Mouse (Mus musculus) gastrocnemius, adult 8-10 months (tissue): ENCODE measurements around the gene BC048403. TPM values are rescaled to one million over a fixed set of nuclear protein-coding genes. Genes with fewer than 3 reads are reported as not detected.
"Not testable (repeated sequence)": the region's sequence is repeated elsewhere in the genome, so short reads cannot be mapped to it uniquely, and the experiment has no call there.

Source experiments
- DNase-seq, 2 experiments: peaks; one replicate each; pipeline ENCODE4 v3.0.0; 2022; ENCODE audit warnings: low spot score in 2 of 2
- total RNA-seq, 4 experiments: library from RNA; stranded (reverse); gene quantifications; 2 replicates each; pipeline ENCODE4 v1.2.4; 2022

BC048403 gene
- total RNA-seq, 4 experiments from 2014 or later, result 1.2 to 1.8 (median 1.6) TPM

- no peak for DNase-seq
Observed at GRCm38 (mm10) chr10:121756677-121757076, 16.9 kb downstream of the BC048403 start.

- DNase-seq, result no peak
Observed at GRCm38 (mm10) chr10:121759095-121759494, 19.4 kb downstream of the BC048403 start.

- DNase-seq, result no peak
Observed at GRCm38 (mm10) chr10:121762141-121762540, 22.4 kb downstream of the BC048403 start.

- no peak for DNase-seq
Observed at GRCm38 (mm10) chr10:121763191-121763590, 23.5 kb downstream of the BC048403 start.

- DNase-seq, result no peak
Observed at GRCm38 (mm10) chr10:121764469-121765173, 24.9 kb downstream of the BC048403 start.

GRCm38 (mm10) chr10:121765174-121766057 lies 25.7 kb downstream of the BC048403 start:
- no peak for DNase-seq

- not testable (repeated sequence) for DNase-seq
Observed at GRCm38 (mm10) chr10:121767295-121767694, 27.6 kb downstream of the BC048403 start.

GRCm38 (mm10) chr10:121769711-121770110 lies 30.0 kb downstream of the BC048403 start:
- no peak for DNase-seq

- DNase-seq, result no peak
Observed at GRCm38 (mm10) chr10:121770624-121771577, 31.2 kb downstream of the BC048403 start.

- no peak for DNase-seq
Observed at GRCm38 (mm10) chr10:121773813-121774212, 34.1 kb downstream of the BC048403 start.

GRCm38 (mm10) chr10:121775990-121776389 lies 36.3 kb downstream of the BC048403 start:
- DNase-seq, result no peak

- DNase-seq, result no peak
Observed at GRCm38 (mm10) chr10:121781159-121781558, 41.4 kb downstream of the BC048403 start.

GRCm38 (mm10) chr10:121788536-121788935 lies 48.8 kb downstream of the BC048403 start:
- no peak for DNase-seq

GRCm38 (mm10) chr10:121790078-121790477 lies 50.3 kb downstream of the BC048403 start:
- DNase-seq, result no peak

- DNase-seq, result no peak
Observed at GRCm38 (mm10) chr10:121792661-121793060, 52.9 kb downstream of the BC048403 start.

GRCm38 (mm10) chr10:121794486-121794885 lies 54.7 kb downstream of the BC048403 start:
- no peak for DNase-seq

- no peak for DNase-seq
Observed at GRCm38 (mm10) chr10:121796027-121796802, 56.5 kb downstream of the BC048403 start.

- no peak for DNase-seq
Observed at GRCm38 (mm10) chr10:121800041-121800440, 60.3 kb downstream of the BC048403 start.
